Mouse (Mus musculus): ENCODE data around the gene Alkbh4. TPM values are rescaled to one million over a fixed set of nuclear protein-coding genes. Genes with fewer than 3 reads are reported as not detected.
"Not testable (repeated sequence)": the region's sequence is repeated elsewhere in the genome, so short reads cannot be mapped to it uniquely, and the experiment has no call there.

The Alkbh4 gene
- polyA plus RNA-seq, 1 experiment from 2014 or later: 19.4 TPM

DNA sequence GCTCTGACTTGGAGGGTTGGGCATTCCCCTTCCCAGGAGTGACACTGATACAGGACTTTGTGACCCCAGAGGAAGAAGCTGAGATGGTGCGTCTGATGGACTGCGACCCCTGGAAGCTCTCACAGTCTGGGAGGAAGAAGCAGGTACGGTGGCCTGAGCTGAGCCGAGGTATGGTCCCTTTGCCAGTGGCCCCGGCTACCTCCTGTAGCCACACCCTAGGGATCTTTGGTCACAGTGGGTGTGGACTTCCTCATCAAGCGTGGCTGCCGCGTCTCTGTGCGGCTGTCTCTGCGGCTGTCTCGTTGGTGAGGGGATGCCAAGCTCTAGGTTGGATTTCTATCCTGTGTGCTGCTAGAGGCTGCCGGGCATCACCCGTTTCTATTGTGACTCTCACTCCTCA, 3.4 kb downstream of the Alkbh4 start:
- WGBS: 95% methylated on average over 13 of the region's 13 CpGs
- Histone ChIP-seq H3K9ac (replicated peaks; ENCODE audit: low read depth, low read length) (no peak overlapping the region), H3K4me1 (replicated peaks; ENCODE audit: control insufficient read depth, insufficient read depth, low read length) (peaks cover 20% of the 10 kb centered on the region), H3K4me3 (replicated peaks; ENCODE audit: low read length) (no peak overlapping the region), H3K27ac (ENCODE audit: low read length) (no peak overlapping the region), H3K36me3 (ENCODE audit: control insufficient read depth, insufficient read depth) (peaks cover 12% of the 10 kb centered on the region), H3K27me3 (replicated peaks; ENCODE audit: control insufficient read depth, insufficient read depth, low read length) (no peaks in the 10 kb centered on the region), H3K9me3 (ENCODE audit: control insufficient read depth, low read length) (no peaks in the 10 kb centered on the region), H3K4me2 (ENCODE audit: low read length) (no peak overlapping the region)
- ATAC-seq: no peak

- Histone ChIP-seq H3K4me1 (replicated peaks; ENCODE audit: control insufficient read depth, insufficient read depth, low read length) (peaks cover 13% of the 10 kb centered on the region), H3K27ac (ENCODE audit: low read length) (no peak overlapping the region), H3K36me3 (ENCODE audit: control insufficient read depth, insufficient read depth) (peaks cover 12% of the 10 kb centered on the region), H3K27me3 (replicated peaks; ENCODE audit: control insufficient read depth, insufficient read depth, low read length) (no peaks in the 10 kb centered on the region), H3K9me3 (ENCODE audit: control insufficient read depth, low read length) (no peaks in the 10 kb centered on the region), H3K4me3 (replicated peaks; ENCODE audit: low read length) (no peak overlapping the region), H3K9ac (replicated peaks; ENCODE audit: low read depth, low read length) (no peak overlapping the region), H3K4me2 (ENCODE audit: low read length) (no peak overlapping the region)
- ATAC-seq: no peak
- 91% methylated on average over 10 of the region's 10 CpGs for WGBS
Observed at GRCm38 (mm10) chr5:136140057-136140482, 4.1 kb downstream of the Alkbh4 start.

DNA sequence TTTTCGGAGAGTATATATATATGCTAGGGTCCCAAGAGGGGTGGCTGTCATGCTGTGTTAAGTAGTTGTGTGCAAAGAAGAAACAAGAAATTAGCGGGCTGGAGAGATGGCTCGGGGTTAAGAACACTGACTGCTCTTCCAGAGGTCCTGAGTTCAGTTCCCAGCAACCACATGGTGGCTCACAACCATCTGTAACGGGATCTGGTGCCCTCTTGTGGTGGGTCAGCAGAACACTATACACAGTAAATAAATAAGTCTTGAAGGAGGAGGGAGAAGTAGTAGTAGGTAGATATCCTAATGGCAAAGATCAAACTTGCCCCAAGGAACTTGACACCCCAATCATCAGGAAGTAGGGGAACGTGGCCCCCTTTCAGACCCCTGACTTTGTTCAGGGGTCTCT, 6.8 kb downstream of the Alkbh4 start:
- 87% methylated on average over 5 of the region's 5 CpGs for WGBS
- no peak for ATAC-seq

GRCm38 (mm10) chr5:136143161-136143755, 7.3 kb downstream of the Alkbh4 start:
- Histone ChIP-seq H3K4me1 (replicated peaks; ENCODE audit: control insufficient read depth, insufficient read depth, low read length) (no peaks in the 10 kb centered on the region), H3K27ac (ENCODE audit: low read length) (no peak overlapping the region), H3K36me3 (ENCODE audit: control insufficient read depth, insufficient read depth) (peaks cover 12% of the 10 kb centered on the region), H3K9ac (replicated peaks; ENCODE audit: low read depth, low read length) (no peak overlapping the region), H3K4me3 (replicated peaks; ENCODE audit: low read length) (no peak overlapping the region), H3K4me2 (ENCODE audit: low read length) (no peak overlapping the region), H3K9me3 (ENCODE audit: control insufficient read depth, low read length) (no peaks in the 10 kb centered on the region), H3K27me3 (replicated peaks; ENCODE audit: control insufficient read depth, insufficient read depth, low read length) (no peaks in the 10 kb centered on the region)
- WGBS: 90% methylated on average over 6 of the region's 6 CpGs
- no peak for ATAC-seq

More for the DNA sequence above, 6.8 kb downstream of the Alkbh4 start:
- Histone ChIP-seq H3K36me3 (ENCODE audit: control insufficient read depth, insufficient read depth) (peaks cover 12% of the 10 kb centered on the region), H3K27me3 (replicated peaks; ENCODE audit: control insufficient read depth, insufficient read depth, low read length) (no peaks in the 10 kb centered on the region), H3K4me2 (ENCODE audit: low read length) (no peak overlapping the region), H3K4me3 (replicated peaks; ENCODE audit: low read length) (no peak overlapping the region), H3K9ac (replicated peaks; ENCODE audit: low read depth, low read length) (no peak overlapping the region), H3K9me3 (ENCODE audit: control insufficient read depth, low read length) (no peaks in the 10 kb centered on the region), H3K27ac (ENCODE audit: low read length) (no peak overlapping the region), H3K4me1 (replicated peaks; ENCODE audit: control insufficient read depth, insufficient read depth, low read length) (no peaks in the 10 kb centered on the region)

DNA sequence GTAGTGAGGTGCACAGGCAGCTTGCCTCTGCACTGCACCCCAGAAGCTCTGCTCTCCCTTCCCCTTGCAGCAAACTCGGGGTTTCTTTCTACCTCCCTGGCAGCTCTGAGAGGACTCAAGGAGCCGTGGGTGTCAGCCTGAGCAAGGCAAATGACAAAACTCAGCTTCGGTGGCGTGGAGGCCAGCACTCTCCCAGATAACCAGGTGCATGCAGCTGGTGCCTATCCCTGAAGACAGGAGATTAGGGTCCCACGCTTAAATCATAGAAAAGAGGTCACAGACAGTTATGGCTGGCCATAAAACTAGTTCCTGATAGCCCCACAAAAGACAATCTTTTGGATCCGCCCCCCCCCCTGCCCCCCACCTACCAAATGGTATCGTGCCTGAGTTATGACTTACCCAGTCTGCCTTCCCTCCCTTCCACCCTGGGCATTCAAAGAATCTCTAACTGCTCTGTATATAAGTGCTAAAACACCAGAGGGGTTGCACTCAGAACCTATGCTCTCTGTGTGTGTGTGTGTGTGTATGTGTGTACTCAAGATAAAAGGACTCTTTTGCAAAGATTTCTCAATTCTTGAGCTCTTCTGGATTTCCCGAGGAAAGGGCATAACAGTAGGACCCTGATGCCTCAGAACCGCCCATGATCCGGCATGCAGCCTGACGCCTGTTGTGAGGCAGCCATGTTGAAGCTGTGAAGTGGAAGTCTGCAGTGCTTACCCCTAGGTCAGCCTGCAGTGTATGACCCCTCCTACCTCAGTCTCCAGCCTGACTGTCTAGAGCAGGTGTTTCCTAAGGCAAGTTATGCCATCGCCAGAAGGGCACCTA, 8.9 kb downstream of the Alkbh4 start:
- Histone ChIP-seq H3K27me3 (replicated peaks; ENCODE audit: control insufficient read depth, insufficient read depth, low read length) (no peaks in the 10 kb centered on the region), H3K9me3 (ENCODE audit: control insufficient read depth, low read length) (no peaks in the 10 kb centered on the region), H3K27ac (ENCODE audit: low read length) (no peak overlapping the region), H3K4me1 (replicated peaks; ENCODE audit: control insufficient read depth, insufficient read depth, low read length) (no peaks in the 10 kb centered on the region), H3K4me2 (ENCODE audit: low read length) (no peak overlapping the region), H3K36me3 (ENCODE audit: control insufficient read depth, insufficient read depth) (peaks cover 12% of the 10 kb centered on the region), H3K4me3 (replicated peaks; ENCODE audit: low read length) (no peak overlapping the region), H3K9ac (replicated peaks; ENCODE audit: low read depth, low read length) (no peak overlapping the region)
- WGBS: 77% methylated on average over 12 of the region's 12 CpGs
- no peak for ATAC-seq

DNA sequence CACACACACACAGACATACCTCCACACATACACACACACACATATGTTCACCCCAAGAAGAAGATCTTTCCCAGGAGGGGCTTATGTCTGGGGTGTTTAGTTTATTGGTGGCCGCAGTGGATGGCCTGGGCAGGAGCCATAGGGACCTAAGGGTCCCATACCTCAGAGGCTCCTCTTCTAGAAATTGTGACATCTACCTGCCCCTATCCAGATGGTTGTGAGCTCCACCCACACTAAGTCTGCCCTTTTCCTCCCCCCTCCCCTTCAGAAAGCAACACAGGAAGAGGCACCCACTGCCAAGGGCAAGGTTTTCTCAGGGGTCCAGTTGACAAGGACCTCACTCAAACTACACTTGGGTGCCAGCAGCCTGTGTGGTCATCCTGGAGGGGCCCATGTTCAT, 11.0 kb downstream of the Alkbh4 start:
- no peak for ATAC-seq

GRCm38 (mm10) chr5:136147704-136148103, 11.8 kb downstream of the Alkbh4 start:
- Histone ChIP-seq H3K36me3 (ENCODE audit: control insufficient read depth, insufficient read depth) (no peaks in the 10 kb centered on the region), H3K4me1 (replicated peaks; ENCODE audit: control insufficient read depth, insufficient read depth, low read length) (no peaks in the 10 kb centered on the region), H3K9ac (replicated peaks; ENCODE audit: low read depth, low read length) (no peak overlapping the region), H3K4me3 (replicated peaks; ENCODE audit: low read length) (no peak overlapping the region), H3K9me3 (ENCODE audit: control insufficient read depth, low read length) (no peaks in the 10 kb centered on the region), H3K27me3 (replicated peaks; ENCODE audit: control insufficient read depth, insufficient read depth, low read length) (no peaks in the 10 kb centered on the region), H3K4me2 (ENCODE audit: low read length) (no peak overlapping the region), H3K27ac (ENCODE audit: low read length) (no peak overlapping the region)
- WGBS: 75% methylated on average over 8 of the region's 8 CpGs
- no peak for ATAC-seq

More for the DNA sequence above, 11.0 kb downstream of the Alkbh4 start:
- Histone ChIP-seq H3K4me2 (ENCODE audit: low read length) (no peak overlapping the region), H3K9ac (replicated peaks; ENCODE audit: low read depth, low read length) (no peak overlapping the region), H3K9me3 (ENCODE audit: control insufficient read depth, low read length) (no peaks in the 10 kb centered on the region), H3K4me3 (replicated peaks; ENCODE audit: low read length) (no peak overlapping the region), H3K36me3 (ENCODE audit: control insufficient read depth, insufficient read depth) (no peaks in the 10 kb centered on the region), H3K4me1 (replicated peaks; ENCODE audit: control insufficient read depth, insufficient read depth, low read length) (no peaks in the 10 kb centered on the region), H3K27me3 (replicated peaks; ENCODE audit: control insufficient read depth, insufficient read depth, low read length) (no peaks in the 10 kb centered on the region), H3K27ac (ENCODE audit: low read length) (no peak overlapping the region)
- WGBS: 85% methylated on average over 1 of the region's 1 CpGs

GRCm38 (mm10) chr5:136149134-136149576, 13.2 kb downstream of the Alkbh4 start:
- H3K36me3 ChIP-seq (ENCODE audit: control insufficient read depth, insufficient read depth); ATAC-seq; H3K4me1 ChIP-seq (replicated peaks; ENCODE audit: control insufficient read depth, insufficient read depth, low read length); H3K27me3 ChIP-seq (replicated peaks; ENCODE audit: control insufficient read depth, insufficient read depth, low read length); H3K4me2 ChIP-seq (ENCODE audit: low read length); H3K9ac ChIP-seq (replicated peaks; ENCODE audit: low read depth, low read length); H3K4me3 ChIP-seq (replicated peaks; ENCODE audit: low read length); H3K27ac ChIP-seq (ENCODE audit: low read length); H3K9me3 ChIP-seq (ENCODE audit: control insufficient read depth, low read length): not testable (repeated sequence)
- WGBS: 73% methylated on average over 4 of the region's 5 CpGs

- H3K9me3 ChIP-seq (ENCODE audit: control insufficient read depth, low read length): no peaks in the 10 kb centered on the region
- no peak overlapping the region for H3K4me2 ChIP-seq (ENCODE audit: low read length)
- no peaks in the 10 kb centered on the region for H3K4me1 ChIP-seq (replicated peaks; ENCODE audit: control insufficient read depth, insufficient read depth, low read length)
- no peaks in the 10 kb centered on the region for H3K36me3 ChIP-seq (ENCODE audit: control insufficient read depth, insufficient read depth)
- no peak overlapping the region for H3K27ac ChIP-seq (ENCODE audit: low read length)
- no peak overlapping the region for H3K9ac ChIP-seq (replicated peaks; ENCODE audit: low read depth, low read length)
- WGBS: 75% methylated on average over 8 of the region's 8 CpGs
- no peak for ATAC-seq
- H3K4me3 ChIP-seq (replicated peaks; ENCODE audit: low read length): no peak overlapping the region
- no peaks in the 10 kb centered on the region for H3K27me3 ChIP-seq (replicated peaks; ENCODE audit: control insufficient read depth, insufficient read depth, low read length)
Observed at GRCm38 (mm10) chr5:136152365-136152764, 16.4 kb downstream of the Alkbh4 start.

All from forebrain, embryonic 16.5 days (tissue).